Mouse (Mus musculus) MEL (cell line): ENCODE results near the gene Aldoc. TPM values are rescaled to one million over a fixed set of nuclear protein-coding genes. Genes with fewer than 3 reads are reported as not detected.

Experiments used
- DNase-seq: peaks from one replicate; pipeline ENCODE4 v3.0.0; 2011; ENCODE audit warnings: low read depth, low spot score
- H3K27ac ChIP-seq: 2 replicates; pipeline ENCODE4 v1.5.1; 2012; ENCODE audit warnings: low read depth, mild to moderate bottlenecking, control low read depth, low read length, moderate library complexity; ENCODE audit not compliant: control insufficient read depth
- H3K27me3 ChIP-seq, 2 experiments: fragments of 150-350 bp in 1 of 2; sonication (generic) in 1 of 2; 2 replicates each; pipeline ENCODE4 v1.6.1; 2012; ENCODE audit warnings: low read length in 2 of 2, mild to moderate bottlenecking in 2 of 2, improper control_type of control experiment in 1 of 2, moderate library complexity in 1 of 2; ENCODE audit not compliant: insufficient read depth in 2 of 2, control insufficient read depth in 1 of 2
- H3K36me3 ChIP-seq, 2 experiments: 2 replicates each; pipeline ENCODE4 v1.6.1; 2012 to 2014; ENCODE audit warnings: low read length in 2 of 2, improper control_type of control experiment in 1 of 2, inconsistent platforms in 1 of 2, mild to moderate bottlenecking in 1 of 2; ENCODE audit not compliant: insufficient read depth in 2 of 2, control insufficient read depth in 1 of 2
- H3K4me1 ChIP-seq, 2 experiments: fragments of 150-350 bp in 1 of 2; sonication (generic) in 1 of 2; 2 replicates each; pipeline ENCODE4 v1.6.1; 2012; ENCODE audit warnings: low read length in 2 of 2, improper control_type of control experiment in 1 of 2, mild to moderate bottlenecking in 1 of 2; ENCODE audit not compliant: insufficient read depth in 2 of 2, control insufficient read depth in 1 of 2
- H3K4me3 ChIP-seq, 2 experiments: fragments of 150-350 bp in 1 of 2; sonication (generic) in 1 of 2; 2 replicates each; pipeline ENCODE4 v1.5.1; 2012; ENCODE audit warnings: low read depth in 2 of 2, low read length in 2 of 2, mild to moderate bottlenecking in 2 of 2, moderate library complexity in 2 of 2, control low read depth in 1 of 2, improper control_type of control experiment in 1 of 2; ENCODE audit not compliant: control insufficient read depth in 1 of 2, insufficient read depth in 1 of 2
- H3K79me2 ChIP-seq: 2 replicates; pipeline ENCODE4 v1.6.1; 2012; ENCODE audit warnings: mild to moderate bottlenecking, low read length, moderate library complexity; ENCODE audit not compliant: control insufficient read depth, poor library complexity, insufficient read depth
- H3K9ac ChIP-seq: 2 replicates; pipeline ENCODE4 v1.6.1; 2012; ENCODE audit warnings: low read depth, mild to moderate bottlenecking, control low read depth, low read length, moderate library complexity; ENCODE audit not compliant: control insufficient read depth, poor library complexity, severe bottlenecking
- H3K9me3 ChIP-seq: fragments of 150-350 bp; sonication (generic); replicated peaks from 2 replicates; pipeline ENCODE4 v1.6.1; 2012; ENCODE audit warnings: mild to moderate bottlenecking, low read length, improper control_type of control experiment, moderate library complexity; ENCODE audit not compliant: insufficient read depth
- BHLHE40 ChIP-seq: IDR thresholded peaks from 2 replicates; pipeline ENCODE4 v1.6.1; 2012; ENCODE audit warnings: low read depth, mild to moderate bottlenecking, inconsistent platforms, low read length, improper control_type of control experiment, borderline replicate concordance
- CTCF ChIP-seq, 3 experiments: IDR thresholded peaks in 2 of 3; conservative IDR thresholded peaks in 1 of 3; 2 replicates each; pipeline ENCODE4 v1.5.1; 2011 to 2012; ENCODE audit warnings: low read length in 3 of 3, low read depth in 2 of 3, mild to moderate bottlenecking in 2 of 3, improper control_type of control experiment in 1 of 3, inconsistent platforms in 1 of 3, mixed read lengths in 1 of 3, moderate library complexity in 1 of 3; ENCODE audit not compliant: control insufficient read depth in 1 of 3, insufficient read depth in 1 of 3, poor library complexity in 1 of 3, severe bottlenecking in 1 of 3
- ELF1 ChIP-seq: IDR thresholded peaks from 2 replicates; pipeline ENCODE4 v1.6.1; 2014; ENCODE audit warnings: low read depth, mild to moderate bottlenecking, inconsistent platforms, low read length, improper control_type of control experiment, moderate library complexity
- GATA1 ChIP-seq: IDR thresholded peaks from 2 replicates; pipeline ENCODE4 v1.6.1; 2011; ENCODE audit warnings: low read depth, low read length, improper control_type of control experiment
- HCFC1 ChIP-seq: IDR thresholded peaks from 2 replicates; pipeline ENCODE4 v1.6.1; 2012; ENCODE audit warnings: low read depth, mild to moderate bottlenecking, inconsistent platforms, low read length, improper control_type of control experiment, moderate library complexity
- JUND ChIP-seq: IDR thresholded peaks from 2 replicates; pipeline ENCODE4 v1.6.1; 2011; ENCODE audit warnings: low read depth, mild to moderate bottlenecking, improper control_type of control experiment, low read length
- KAT2A ChIP-seq: conservative IDR thresholded peaks from 2 replicates; pipeline ENCODE4 v1.6.1; 2012; ENCODE audit warnings: low read depth, low read length, improper control_type of control experiment, inconsistent platforms
- MAFK ChIP-seq: IDR thresholded peaks from 2 replicates; pipeline ENCODE4 v1.6.1; 2011; ENCODE audit warnings: low read depth, mild to moderate bottlenecking, low read length, improper control_type of control experiment, borderline replicate concordance
- MAZ ChIP-seq: IDR thresholded peaks from 2 replicates; pipeline ENCODE4 v1.6.1; 2012; ENCODE audit warnings: low read depth, mild to moderate bottlenecking, inconsistent platforms, low read length, improper control_type of control experiment
- MXI1 ChIP-seq: IDR thresholded peaks from 2 replicates; pipeline ENCODE4 v1.6.1; 2011; ENCODE audit warnings: mild to moderate bottlenecking, low read depth, low read length, improper control_type of control experiment
- MYC ChIP-seq: IDR thresholded peaks from 2 replicates; pipeline ENCODE4 v1.6.1; 2011; ENCODE audit warnings: low read depth, mild to moderate bottlenecking, low read length, improper control_type of control experiment, moderate library complexity
- POLR2AphosphoS5 ChIP-seq: IDR thresholded peaks from 2 replicates; pipeline ENCODE4 v1.6.1; 2012; ENCODE audit warnings: low read depth, borderline replicate concordance, mild to moderate bottlenecking, inconsistent platforms, low read length, moderate library complexity, mixed read lengths
- RAD21 ChIP-seq: IDR thresholded peaks from 2 replicates; pipeline ENCODE4 v1.6.1; 2011; ENCODE audit warnings: mild to moderate bottlenecking, low read depth, low read length, improper control_type of control experiment
- SIN3A ChIP-seq: IDR thresholded peaks from 2 replicates; pipeline ENCODE4 v1.6.1; 2012; ENCODE audit warnings: low read length, improper control_type of control experiment, inconsistent platforms
- TAL1 ChIP-seq: IDR thresholded peaks from 2 replicates; pipeline ENCODE4 v1.6.1; 2012; ENCODE audit warnings: mild to moderate bottlenecking, inconsistent platforms, low read length, moderate library complexity, mixed read lengths
- TCF12 ChIP-seq: IDR thresholded peaks from 2 replicates; pipeline ENCODE4 v1.6.1; 2014; ENCODE audit warnings: low read depth, mild to moderate bottlenecking, inconsistent platforms, low read length, improper control_type of control experiment, moderate library complexity
- USF1 ChIP-seq: IDR thresholded peaks from 2 replicates; pipeline ENCODE4 v1.6.1; 2014; ENCODE audit warnings: low read depth, mild to moderate bottlenecking, inconsistent platforms, low read length, improper control_type of control experiment, moderate library complexity
- ZC3H11A ChIP-seq: IDR thresholded peaks from 2 replicates; pipeline ENCODE4 v1.6.1; 2012; ENCODE audit warnings: low read depth, mild to moderate bottlenecking, inconsistent platforms, low read length, improper control_type of control experiment
- ZKSCAN1 ChIP-seq: IDR thresholded peaks from 2 replicates; pipeline ENCODE4 v1.6.1; 2012; ENCODE audit warnings: low read depth, mild to moderate bottlenecking, inconsistent platforms, low read length, improper control_type of control experiment, moderate library complexity
- ZMIZ1 ChIP-seq: IDR thresholded peaks from 2 replicates; pipeline ENCODE4 v1.6.1; 2012; ENCODE audit warnings: low read depth, mild to moderate bottlenecking, inconsistent platforms, low read length, improper control_type of control experiment, moderate library complexity
- polyA plus RNA-seq, 2 experiments: library from polyadenylated mRNA; stranded (reverse) in 1 of 2; unstranded in 1 of 2; fragments of >175 nt in 1 of 2; fragments of >200 nt in 1 of 2; gene quantifications; 2 replicates each; pipeline versions ENCODE4 v1.2.1 to v1.2.4; 2012; ENCODE audit warnings: low replicate concordance in 2 of 2, low read depth in 1 of 2; ENCODE audit not compliant: insufficient read length in 2 of 2, insufficient read depth in 1 of 2, missing spikeins in 1 of 2
- total RNA-seq: library from RNA; depleted of rRNA; stranded (reverse); fragments of 300-350 nt; gene quantifications from 2 replicates; pipeline ENCODE4 v1.2.3, GENCODE M21; 2012

The Aldoc gene
- total and polyA plus RNA-seq, 3 experiments = 3.0 to 8.1 TPM; not detected in 1

GRCm38 (mm10) chr11:78289146-78289763, 33.5 kb upstream of the Aldoc start:
- TF ChIP-seq HCFC1 (no peak), CTCF (IDR thresholded peaks at IDR 0.05 in 2 of 3, conservative IDR thresholded peaks at IDR 0.05 in 1 of 3; ENCODE audit: control insufficient read depth in 1 of 3, insufficient read depth in 1 of 3, low read depth in 2 of 3, low read length in 3 of 3, poor library complexity in 1 of 3, severe bottlenecking in 1 of 3) (no peak), USF1 (no peak), ZC3H11A (no peak), MAFK (no peak), POLR2AphosphoS5 (no peak), MXI1 (no peak), GATA1 (no peak), BHLHE40 (no peak)
- Histone ChIP-seq H3K27me3 (no peaks in the 10 kb centered on the region), H3K27ac (no peak overlapping the region), H3K4me1 (no peaks in the 10 kb centered on the region), H3K9ac (no peak overlapping the region), H3K4me3 (no peak overlapping the region), H3K36me3 (peaks cover 0 to 23% of the 10 kb centered on the region in 2 experiments; a peak in 2 of 4 replicates), H3K9me3 (no peaks in the 10 kb centered on the region), H3K79me2 (no peaks in the 10 kb centered on the region)
- no peak for DNase-seq

- Histone ChIP-seq H3K27me3 (no peaks in the 10 kb centered on the region), H3K79me2 (no peaks in the 10 kb centered on the region), H3K9ac (no peak within 1 kb of the TSS), H3K9me3 (no peaks in the 10 kb centered on the region), H3K4me3 (no peak within 1 kb of the TSS), H3K27ac (no peak within 1 kb of the TSS), H3K36me3 (peaks cover 0 to 18% of the 10 kb centered on the region in 2 experiments; a peak in 2 of 4 replicates), H3K4me1 (no peaks in the 10 kb centered on the region)
- TF ChIP-seq SIN3A = no peak
- no peak for TF ChIP-seq ZKSCAN1
- no peak for TF ChIP-seq TAL1
- TF ChIP-seq MAFK = no peak
- no peak for TF ChIP-seq ELF1
- TF ChIP-seq POLR2AphosphoS5 = no peak
- no peak for TF ChIP-seq RAD21
- TF ChIP-seq TCF12 = no peak
- no peak for TF ChIP-seq ZMIZ1
- TF ChIP-seq MYC = no peak
- TF ChIP-seq JUND = no peak
- TF ChIP-seq CTCF (IDR thresholded peaks at IDR 0.05 in 2 of 3, conservative IDR thresholded peaks at IDR 0.05 in 1 of 3; ENCODE audit: control insufficient read depth in 1 of 3, insufficient read depth in 1 of 3, low read depth in 2 of 3, low read length in 3 of 3, poor library complexity in 1 of 3, severe bottlenecking in 1 of 3) = no peak
- TF ChIP-seq MXI1 = no peak
- no peak for TF ChIP-seq ZC3H11A
- TF ChIP-seq KAT2A = no peak
- TF ChIP-seq MAZ = no peak
- no peak for DNase-seq
Measured at GRCm38 (mm10) chr11:78290654-78291053, 32.1 kb upstream of the Aldoc start, which contains the start of gene BC030499. Gene BC030499, plus strand, starts transcription at chr11:78290841.
